Mouse (Mus musculus): Measurements from ENCODE around the gene Camk1d.
A peak's percentile ranks its signal among the peaks of the same experiment; 100 is the strongest.

Gene Camk1d

DNA sequence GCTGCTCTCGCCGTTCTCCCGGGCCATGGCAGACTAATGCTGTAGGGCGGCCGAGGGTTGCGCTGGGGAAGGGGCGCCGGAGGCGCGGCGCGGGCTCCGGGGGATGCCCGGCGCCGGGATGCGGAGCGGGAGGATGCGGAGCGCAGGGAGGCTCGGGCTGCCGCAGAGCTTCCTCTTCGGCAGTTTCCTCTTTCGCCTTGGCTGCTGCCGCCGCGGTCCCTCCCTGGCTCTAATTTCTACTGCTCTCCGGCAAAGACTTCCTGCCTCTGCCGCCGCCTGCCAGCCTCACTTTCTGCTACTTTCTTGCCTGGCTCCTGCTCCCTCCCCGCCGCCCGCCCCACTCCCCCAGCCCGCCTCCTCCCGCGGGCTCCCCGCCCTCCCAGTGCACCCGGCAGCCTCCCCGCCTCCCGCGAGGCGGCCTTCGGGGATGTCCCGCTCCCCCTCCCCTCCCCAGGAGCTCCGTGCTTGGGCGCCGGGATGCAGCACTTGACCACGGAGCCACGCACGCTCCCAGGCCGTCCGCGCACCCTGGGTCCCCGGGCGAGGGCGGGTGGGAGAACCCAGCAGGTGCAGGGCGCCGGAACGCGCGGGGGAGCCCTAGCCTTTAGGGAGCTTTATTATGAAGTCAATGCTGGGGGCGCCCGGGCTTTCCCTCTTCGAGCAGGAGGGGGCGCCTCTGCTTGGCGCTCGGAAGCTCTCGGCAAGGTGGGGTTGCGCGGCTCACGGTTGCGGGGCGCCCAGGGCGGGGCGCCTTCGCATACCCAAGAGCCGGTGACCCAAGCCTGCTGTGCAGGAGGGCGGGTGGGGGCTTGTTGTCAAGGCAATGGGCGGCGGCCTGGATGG is at the start of gene Camk1d:
Camk1d (minus strand) TSS at position 305 of the 843 bp plus-strand sequence.
- DNase-seq (ENCODE audit: low spot score in 2 of 2) = peak; percentile 79 to 83

DNA sequence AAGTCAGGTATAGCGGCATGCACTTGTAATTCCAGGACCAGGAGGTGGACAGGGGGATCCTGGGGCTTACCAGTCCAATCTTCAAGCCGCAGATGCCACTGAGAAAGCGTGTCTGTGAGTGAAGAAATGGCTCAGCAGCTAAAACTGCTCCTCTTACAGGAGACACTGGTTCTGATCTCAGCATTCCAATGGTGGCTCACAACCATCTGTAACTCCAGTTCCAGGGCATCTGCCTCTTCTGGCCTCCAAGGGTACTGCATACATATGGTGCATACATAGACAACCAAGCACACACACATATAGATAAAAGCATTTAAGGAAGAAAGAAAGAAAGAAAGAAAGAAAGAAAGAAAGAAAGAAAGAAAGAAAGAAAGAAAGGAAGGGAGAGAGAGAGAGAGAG is 47.7 kb upstream of the Camk1d start:
- DNase-seq (ENCODE audit: low spot score in 2 of 2) = no peak

DNA sequence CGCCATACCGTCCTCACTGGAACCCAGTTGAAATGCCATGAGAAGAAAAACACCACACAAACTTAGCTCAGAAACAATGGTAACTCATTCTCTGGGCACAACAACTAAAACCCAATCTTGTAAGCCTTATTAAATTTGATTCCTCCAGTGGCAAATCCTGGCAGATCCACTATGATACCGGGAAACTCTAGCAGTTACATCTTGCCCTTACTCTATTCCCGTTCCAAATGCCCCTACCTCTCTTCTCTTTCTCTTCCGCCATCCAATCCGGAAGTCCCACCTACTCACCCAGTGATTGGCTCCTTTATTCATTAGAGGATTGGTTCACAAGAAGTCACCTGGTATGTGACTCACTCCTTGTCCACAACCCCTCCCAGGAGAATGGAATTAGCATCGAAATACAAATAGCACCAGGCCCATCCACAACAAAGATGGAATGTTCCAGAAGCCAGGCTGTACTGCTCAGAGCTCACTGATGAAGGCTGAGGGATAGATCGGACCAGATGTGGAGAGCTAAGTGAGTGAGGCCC is 46.2 kb upstream of the Camk1d start:
- no peak for DNase-seq (ENCODE audit: low spot score in 2 of 2)

DNA sequence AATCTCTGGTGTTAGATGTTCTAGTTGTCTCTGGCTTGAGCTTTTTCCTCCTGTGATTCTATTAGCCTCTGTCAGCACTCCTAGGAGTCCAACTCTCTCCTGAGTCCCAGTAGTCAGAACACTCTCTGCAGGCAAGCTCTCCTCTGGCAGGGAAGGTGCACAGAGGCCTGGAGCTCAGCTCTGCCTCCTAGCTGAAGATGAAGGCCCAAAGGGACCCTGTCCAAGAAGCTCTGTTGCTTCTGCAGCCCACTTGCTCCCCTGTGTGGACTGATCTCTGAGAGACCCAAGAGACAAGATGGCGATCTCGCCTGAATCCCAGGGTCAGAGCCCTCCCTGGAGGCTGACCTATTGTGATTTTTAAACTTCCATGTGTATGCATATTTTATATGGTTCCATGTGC is 44.3 kb upstream of the Camk1d start:
- DNase-seq (ENCODE audit: low spot score in 2 of 2) = no peak

DNA sequence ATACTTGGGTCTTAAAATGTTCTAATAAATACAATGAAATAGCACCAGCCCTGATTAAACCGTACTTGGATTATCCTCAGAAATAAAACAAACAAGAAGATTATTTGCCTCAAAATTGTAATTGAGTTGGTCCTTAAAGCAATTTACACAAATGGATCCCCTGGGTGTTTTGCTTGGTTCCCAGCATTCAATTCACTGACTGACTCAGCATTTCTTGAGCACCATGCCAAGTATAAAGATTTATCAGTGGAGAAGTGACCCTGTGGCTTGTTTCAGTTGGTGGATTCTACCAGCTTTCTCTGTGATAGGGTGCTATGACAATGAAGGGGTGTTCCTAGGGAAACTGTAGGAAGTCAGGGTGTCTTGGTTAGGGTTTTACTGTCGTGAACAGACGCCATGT is 36.6 kb upstream of the Camk1d start:
- no peak for DNase-seq (ENCODE audit: low spot score in 2 of 2)

DNA sequence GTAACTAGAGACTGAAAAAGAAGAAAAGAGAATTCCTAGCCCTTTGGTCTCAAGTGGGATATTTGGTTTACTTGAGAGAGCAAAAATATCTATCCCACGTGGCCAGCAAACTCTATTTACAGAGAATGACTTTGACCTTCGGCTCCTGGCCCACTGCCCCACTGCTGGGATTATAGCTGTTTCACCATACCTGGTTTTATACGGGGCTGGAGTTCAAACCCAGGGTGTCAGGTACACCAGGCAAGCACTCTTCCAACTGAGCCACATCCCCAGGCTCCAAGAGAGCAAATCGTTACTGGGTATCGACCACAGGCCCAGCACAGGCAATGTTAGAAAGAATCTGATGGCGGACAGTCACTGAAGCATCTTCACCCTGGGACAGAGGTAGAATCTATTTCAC is 34.9 kb upstream of the Camk1d start:
- no peak for DNase-seq (ENCODE audit: low spot score in 2 of 2)

DNA sequence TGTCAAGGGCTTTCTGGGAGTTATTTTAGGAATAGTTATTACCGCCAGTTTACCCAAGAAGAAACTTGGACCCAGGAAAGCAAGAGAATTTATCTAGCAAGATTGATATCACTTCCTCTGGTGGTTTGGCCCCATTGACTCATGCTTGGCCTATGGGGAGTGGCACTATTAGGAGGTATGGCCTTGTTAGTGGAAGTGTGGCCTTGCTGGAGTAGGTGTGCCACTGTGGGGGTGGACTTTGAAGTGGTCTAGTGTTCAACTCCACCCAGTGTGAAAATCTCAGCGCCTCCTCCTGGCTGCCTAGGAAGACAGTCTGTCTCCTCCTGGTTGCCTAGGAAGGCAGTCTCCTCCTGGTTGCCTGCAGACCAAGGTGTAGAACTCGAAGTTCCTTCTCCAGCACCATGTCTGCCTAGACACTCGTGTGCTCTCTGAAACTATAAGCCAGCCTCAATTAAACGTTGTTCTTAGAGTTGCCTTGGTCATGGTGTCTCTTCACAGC is 33.3 kb upstream of the Camk1d start:
- DNase-seq (ENCODE audit: low spot score in 2 of 2) = no peak

DNA sequence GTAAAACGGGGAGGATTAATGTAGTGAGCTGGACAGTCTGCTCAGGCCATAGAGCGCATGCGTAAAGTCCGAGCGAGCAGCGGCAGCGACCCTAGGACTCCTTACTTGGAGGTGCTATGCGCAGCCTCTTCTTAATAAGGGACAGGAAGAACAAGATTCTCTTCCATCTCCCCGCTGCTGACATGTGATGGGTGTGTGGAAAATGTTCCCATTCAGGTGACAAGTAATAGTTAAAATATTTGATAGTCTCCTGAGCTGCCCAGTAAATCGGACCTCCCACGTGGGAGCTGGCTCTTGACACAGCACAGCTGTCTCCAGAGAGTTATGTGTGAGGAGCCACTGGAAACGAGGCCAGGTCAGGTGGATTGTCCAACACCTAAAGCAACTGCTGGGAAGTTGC is 32.2 kb upstream of the Camk1d start:
- no peak for DNase-seq (ENCODE audit: low spot score in 2 of 2)

DNA sequence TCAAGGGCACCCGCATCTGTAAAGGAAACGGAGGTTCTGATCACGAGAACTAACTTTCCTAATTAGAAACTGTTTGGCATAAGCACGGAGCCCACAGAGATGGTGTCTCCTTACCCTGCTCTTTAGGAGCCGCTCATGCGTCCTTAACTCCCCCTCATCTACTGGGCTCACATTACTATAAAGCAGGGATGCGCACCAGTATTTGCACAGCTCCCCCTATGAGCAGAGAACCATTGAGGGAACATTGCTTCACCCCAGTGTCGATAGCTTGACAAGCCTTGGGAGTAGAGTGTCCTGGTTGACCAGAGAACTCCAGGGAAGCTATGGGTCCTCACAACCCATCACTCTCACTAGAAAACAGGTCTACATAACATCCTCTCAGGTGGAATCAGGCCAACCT is 29.6 kb upstream of the Camk1d start:
- DNase-seq (ENCODE audit: low spot score in 2 of 2) = no peak

DNA sequence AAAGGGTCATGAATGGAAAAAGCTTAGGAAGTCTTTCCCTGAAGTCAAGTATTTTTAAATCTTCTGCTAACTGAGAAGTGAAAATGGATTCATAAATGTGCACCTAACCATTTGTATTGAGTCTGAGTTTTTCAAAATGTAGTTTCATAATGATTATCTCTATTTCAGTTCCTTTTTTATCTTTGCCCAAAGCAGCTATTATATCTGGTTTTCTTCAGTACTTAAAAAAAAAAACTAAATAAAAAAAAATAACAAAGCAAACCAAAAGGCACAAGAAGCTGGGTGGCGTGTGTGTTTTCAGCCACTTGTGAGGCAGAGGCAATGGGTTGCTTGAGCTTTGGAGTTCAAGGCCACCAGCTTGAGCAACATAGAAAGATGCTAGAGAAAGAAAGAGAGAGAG is 26.6 kb upstream of the Camk1d start:
- no peak for DNase-seq (ENCODE audit: low spot score in 2 of 2)

DNA sequence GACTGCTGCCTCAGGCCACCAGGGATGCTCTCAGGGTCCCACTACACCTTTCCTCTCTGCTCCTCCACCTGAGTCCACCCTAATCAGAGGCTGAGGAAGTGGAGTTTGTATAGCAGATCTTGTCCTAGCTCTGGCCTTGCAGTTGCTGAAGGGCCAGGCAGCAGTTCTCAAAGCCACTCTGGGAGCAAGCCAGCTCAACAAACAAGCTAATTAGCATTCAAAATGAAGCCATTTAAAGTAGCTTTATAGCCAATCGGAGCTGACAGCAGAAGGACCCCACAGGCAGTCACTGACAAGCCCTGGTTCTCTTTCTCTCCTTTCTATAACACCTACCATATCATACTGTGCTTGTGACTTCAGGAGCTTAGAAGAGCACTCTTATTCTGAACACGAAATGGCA is 21.6 kb upstream of the Camk1d start:
- DNase-seq (ENCODE audit: low spot score in 2 of 2) = no peak

DNA sequence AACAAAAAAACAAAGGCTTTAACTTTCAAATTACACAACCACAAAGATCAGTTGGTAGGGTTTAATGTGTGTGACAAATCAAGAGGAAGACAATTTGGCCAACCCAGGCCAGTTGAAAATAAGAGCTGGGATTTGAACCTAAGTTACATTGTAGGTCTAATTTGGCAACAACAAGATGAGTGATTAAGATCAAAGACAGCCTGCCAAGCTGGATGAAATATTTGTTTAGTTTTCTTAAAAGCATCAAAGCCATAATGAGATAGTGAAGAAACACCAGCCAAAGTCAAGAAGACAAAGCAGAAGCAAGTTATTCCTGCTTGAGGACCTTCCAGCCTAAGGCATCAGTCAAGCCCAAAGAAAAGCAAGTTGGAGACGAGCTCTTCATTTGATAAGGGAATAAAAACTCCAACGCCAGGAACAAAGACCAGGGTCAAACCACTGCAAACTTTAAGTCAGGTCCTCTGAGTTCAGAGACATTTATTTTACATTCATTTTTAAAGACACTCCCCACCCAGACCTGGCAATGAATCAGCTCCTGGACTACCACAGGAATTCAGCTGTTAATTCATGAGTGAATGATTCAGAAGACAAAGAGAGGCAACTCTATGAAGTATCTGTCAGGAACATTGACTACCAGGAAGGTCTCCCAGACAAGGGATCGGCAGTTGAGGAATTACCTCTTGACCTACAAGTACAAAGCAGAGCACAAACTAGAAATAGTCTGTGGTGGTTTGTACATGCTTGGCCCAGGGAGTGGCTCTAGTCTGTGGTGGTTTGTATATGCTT is 19.2 kb upstream of the Camk1d start:
- no peak for DNase-seq (ENCODE audit: low spot score in 2 of 2)

DNA sequence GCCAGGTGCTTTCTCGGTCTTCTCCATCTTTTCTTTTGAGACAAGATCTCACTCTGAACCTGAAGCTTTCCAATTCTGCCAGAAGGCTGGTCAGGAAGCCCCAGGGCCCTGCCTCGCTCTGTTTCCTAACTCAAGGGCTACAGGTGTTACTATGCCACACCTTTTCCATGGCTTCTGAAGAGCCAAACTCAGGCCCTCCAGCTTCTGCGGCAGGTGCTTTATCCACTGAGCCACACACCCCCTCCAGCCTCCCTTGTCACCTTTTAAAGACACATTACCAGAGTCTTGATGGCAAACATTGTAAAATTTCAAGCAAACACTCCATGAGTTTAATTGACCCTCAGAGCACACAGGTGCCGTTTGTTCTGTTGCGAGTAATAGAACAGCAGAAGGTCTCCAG is 17.7 kb upstream of the Camk1d start:
- no peak for DNase-seq (ENCODE audit: low spot score in 2 of 2)

DNA sequence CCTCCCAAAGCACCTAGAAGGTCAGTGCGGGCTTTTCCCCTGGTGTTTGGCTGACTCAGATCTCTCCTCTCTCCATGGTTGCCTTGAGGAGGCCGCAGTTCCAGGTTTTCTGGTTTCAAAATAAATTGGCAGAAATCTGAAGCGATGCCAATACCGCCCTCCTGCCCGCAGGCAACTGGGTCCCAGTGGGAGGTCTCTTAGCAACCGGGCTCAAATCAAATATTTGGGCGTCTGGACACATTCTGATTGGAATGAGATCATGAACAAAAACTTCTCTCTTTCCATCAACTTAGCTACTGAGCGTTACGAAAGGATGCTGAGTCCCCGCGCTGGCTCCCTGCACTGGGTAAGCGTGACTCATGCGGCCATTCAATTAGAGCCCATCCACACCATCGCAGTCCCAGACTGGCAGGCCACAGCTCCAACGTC is 16.1 kb upstream of the Camk1d start:
- DNase-seq (ENCODE audit: low spot score in 2 of 2) = peak; percentile 11 to 51

DNA sequence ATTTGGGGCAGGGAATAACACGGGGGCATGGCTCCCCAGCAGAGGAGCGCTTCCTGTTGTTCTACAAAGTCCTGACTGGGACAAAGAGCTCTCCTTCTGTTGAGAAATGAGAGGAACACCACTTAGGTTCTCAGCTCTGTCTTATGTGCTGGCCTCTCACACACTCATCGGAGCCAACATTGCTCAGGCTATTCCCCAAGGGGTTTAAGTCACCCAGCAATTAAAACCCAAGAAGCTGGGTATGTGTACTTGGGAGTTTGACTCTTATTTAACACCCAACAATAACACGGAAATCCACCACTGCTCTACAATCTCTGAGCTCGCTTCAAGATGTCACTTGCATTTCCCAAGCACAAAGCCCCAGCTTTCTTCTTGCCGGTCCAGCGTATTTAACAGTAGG is 15.6 kb upstream of the Camk1d start:
- no peak for DNase-seq (ENCODE audit: low spot score in 2 of 2)

DNA sequence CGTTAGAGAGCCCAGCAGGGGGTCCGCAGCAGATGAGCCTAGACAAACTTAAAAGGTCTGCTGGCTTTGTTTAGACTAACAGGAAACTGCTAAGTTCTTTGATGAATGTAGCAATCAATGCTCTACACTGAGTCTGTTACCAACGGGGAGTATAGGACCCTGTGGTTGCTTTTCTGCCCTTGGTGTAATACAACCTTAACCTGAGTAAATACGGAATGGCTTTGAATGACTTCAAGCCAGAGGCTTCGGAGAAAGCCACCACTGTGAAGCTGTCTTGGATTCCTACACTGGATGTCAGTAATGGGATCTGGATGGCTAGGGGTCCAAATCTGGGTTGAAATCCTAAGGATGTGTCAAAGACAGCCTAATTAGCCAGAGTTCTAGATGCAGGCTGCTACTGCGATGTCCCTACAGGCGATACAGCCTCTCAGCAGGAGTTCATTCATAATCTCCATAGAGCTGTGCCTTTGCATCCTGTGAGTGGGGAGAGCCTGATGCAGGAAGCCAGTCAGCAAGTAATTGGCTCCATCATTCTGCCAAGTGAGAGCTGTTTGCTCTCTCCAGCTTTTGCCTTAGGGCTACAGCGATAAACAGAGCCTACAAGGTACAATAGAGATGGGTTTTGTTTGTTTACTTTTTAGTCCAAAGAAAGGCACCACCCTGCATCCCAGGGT is 10.8 kb upstream of the Camk1d start:
- no peak for DNase-seq (ENCODE audit: low spot score in 2 of 2)

DNA sequence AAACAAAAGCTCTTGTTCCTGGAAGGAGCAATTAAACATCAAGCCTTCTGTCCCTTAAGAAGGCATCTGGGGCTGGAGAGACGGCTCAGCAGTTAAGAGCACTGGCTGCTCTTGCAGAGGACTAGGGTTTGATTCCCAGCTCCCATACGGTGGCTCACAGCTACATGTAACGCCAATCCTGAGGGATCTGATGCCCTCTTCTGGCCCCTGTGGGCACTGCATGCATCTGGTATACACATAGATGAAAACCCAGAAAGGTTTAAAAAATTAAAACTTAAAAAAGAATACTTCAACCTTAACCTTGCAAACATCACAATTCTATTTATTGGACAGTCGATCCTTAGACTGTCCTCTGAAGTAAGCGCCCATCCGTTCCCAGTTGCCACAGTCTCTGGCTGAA is 3.4 kb upstream of the Camk1d start:
- no peak for DNase-seq (ENCODE audit: low spot score in 2 of 2)

DNA sequence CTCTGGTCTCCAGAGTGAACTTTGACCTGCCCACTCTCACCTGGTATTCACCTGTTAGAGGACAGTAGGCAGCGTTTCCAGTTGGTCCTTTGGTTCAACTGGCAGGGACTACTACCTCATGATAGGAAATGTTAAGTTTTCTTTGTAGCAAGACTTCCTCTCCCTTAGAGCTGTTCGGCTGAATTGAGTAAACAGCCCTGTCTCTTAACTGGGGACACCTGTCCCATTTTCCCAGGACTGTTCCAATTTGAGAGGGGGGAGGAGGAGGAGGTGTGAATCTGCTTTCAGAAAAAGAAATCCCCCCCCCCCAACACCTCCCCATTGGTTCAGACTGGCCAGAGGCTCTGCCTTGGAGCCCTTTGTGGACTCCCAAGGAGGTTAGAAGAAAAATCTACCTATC is 1.2 kb upstream of the Camk1d start:
- DNase-seq (ENCODE audit: low spot score in 2 of 2) = peak in 1 of 2 experiments; percentile 35

DNA sequence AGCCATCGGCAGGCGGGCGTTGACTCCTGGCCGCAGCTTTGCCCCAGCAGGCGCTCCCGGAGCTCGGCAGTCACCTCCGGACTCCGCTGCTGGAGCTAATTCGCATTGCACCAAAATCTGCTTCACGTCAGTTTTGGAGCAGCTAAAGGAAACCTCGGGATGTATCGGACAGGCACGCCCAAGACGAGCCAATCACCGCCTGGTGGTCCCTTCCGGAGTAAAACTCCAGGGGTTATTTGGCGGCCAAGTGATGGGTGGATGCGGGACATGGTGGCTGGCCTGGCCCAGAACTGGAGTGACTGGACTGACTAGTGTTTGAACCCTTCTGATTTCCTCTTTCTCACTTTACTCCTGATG is 717 bp upstream of the Camk1d start:
- peak in 1 of 2 experiments; percentile 38 for DNase-seq (ENCODE audit: low spot score in 2 of 2)

DNA sequence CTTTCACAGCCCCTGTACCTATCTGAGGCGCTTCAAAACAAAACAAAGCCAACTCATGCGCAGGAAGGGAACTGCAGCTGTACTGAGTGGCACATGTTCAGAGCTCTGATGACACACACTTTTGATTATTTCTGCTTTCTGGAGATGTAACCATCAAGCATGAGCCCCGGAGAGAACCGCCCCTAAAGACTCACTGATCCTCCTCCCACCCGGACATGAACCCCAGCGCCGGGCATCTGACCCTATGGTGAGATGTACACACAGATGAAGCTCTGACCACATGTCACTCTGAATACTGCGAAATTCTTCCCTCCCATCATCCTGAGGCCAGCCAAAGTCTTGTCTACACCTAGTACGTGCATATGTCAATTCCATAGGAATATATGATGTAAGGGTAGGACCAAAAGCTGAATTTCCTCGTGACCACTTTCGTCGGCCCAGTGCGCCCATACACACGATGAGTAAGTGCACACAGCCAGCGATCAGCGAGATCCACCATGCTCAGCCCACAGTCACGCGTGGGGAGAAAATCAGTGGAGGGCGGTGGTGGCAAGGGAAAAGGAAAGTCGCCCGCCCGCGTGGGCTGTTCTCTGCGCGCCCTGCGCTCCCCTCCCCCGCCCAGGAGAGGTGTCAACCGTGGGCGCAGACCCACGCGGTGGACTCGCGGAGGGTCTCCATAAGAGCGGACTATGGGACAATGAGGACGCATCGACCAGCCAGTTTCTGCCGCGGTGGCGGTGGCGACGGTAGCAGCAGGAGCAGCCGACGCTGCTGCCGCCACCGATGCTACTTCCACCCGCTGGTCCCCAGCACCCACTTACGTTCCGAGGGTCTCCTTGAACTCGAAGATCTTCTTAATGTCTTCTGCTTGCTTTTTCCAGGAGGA is 747 bp downstream of the Camk1d start:
- DNase-seq (ENCODE audit: low spot score in 2 of 2) = peak; percentile 45 to 52

DNA sequence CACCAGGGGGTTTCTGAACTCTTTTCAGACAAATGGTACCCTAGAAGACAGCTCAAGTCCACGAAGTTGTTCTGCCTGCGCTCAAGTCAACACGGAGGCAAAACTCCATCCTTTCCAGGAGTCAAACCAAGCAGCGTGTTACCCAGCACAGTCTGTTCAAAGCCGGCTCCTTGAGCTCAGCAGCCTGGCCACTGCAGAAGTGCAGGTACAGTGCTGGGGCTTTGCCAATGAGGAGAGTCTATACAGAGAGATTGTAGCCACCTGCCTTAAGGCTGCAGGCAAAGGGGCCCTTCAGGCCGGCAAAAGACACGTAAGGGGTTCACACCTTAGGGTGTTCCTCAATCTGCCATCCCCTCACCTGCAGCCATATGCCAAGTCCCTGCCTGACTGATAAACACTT is 2.1 kb downstream of the Camk1d start:
- no peak for DNase-seq (ENCODE audit: low spot score in 2 of 2)

Data from right cerebral cortex, postnatal 36 days (tissue).